In the genomic region with DNA sequence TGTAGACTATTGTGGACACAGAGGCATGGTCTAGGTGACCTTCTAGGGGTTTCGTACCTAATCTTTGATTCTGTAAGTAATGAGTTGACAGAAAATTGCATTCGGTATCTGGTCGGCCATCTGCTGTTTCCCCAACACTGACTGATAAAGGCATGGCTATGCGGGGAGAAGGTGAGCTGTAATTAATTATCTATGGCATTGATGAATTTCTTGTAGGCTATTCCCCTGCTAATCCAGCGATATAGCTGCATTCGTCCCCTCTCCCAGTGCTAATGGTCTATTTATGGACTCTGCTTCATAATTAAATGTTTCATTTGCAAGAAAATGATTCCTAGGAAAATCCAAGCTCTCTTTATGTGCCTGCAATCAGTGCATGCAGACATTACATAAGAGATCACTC, we compare ENCODE assay signal across 21 mouse cellular contexts.
DNase-seq lines count a peak whose midpoint lies in the region; ATAC-seq and TF ChIP-seq lines count a peak whose summit lies in the region.
"Had no signal": no experiment of that assay in that cellular context is flagged by ENCODE, and none has a peak within 500 bp of the region (broad histone marks: within the 10 kb centered on the region; RNA-seq: fewer than 3 reads in every experiment).

No protein-coding gene starts in this region.

- no peak for TF ChIP-seq CTCF in brain, embryonic 14.5 days (IDR thresholded peaks at IDR 0.05; ENCODE audit: borderline replicate concordance, extremely low read depth, insufficient read depth, insufficient read length)

- no peak overlapping the region for H3K4me2 ChIP-seq in hindbrain, embryonic 13.5 days
- no peak overlapping the region for H3K4me2 ChIP-seq in midbrain, embryonic 14.5 days (ENCODE audit: low read length)
- no peak overlapping the region for H3K4me2 ChIP-seq in neural tube, embryonic 14.5 days (ENCODE audit: low read depth, low read length)
- H3K4me2 ChIP-seq: embryonic facial prominence, embryonic 15.5 days; heart, embryonic 12.5 days; liver, embryonic 13.5 days; lung, embryonic 14.5 days had no signal

- H3K36me3 ChIP-seq in hindbrain, embryonic 13.5 days, result no peaks in the 10 kb centered on the region
- H3K36me3 ChIP-seq in midbrain, embryonic 14.5 days (ENCODE audit: control insufficient read depth, insufficient read depth, low read length), result no peaks in the 10 kb centered on the region
- H3K36me3 ChIP-seq in neural tube, embryonic 14.5 days (ENCODE audit: control insufficient read depth, insufficient read depth, low read length), result no peaks in the 10 kb centered on the region
- H3K36me3 ChIP-seq: embryonic facial prominence, embryonic 15.5 days; heart, embryonic 12.5 days; liver, embryonic 13.5 days had no signal

- H3K27ac ChIP-seq in hindbrain, embryonic 13.5 days, result peak overlapping the region; percentile 80
- H3K27ac ChIP-seq in midbrain, embryonic 14.5 days (replicated peaks; ENCODE audit: low read depth, low read length), result peak overlapping the region; percentile 55; the same call in 1 of the 2 replicates
- H3K27ac ChIP-seq in neural tube, embryonic 14.5 days (ENCODE audit: low read depth, low read length), result no peak overlapping the region
- H3K27ac ChIP-seq: embryonic facial prominence, embryonic 15.5 days; left cerebral cortex, adult 2 months; liver, embryonic 13.5 days had no signal

- WGBS in hindbrain, embryonic 13.5 days, result 34% methylated on average over 6 of the region's 6 CpGs
- 50% methylated on average over 6 of the region's 6 CpGs for WGBS in midbrain, embryonic 14.5 days
- 33% methylated on average over 6 of the region's 6 CpGs for WGBS in neural tube, embryonic 14.5 days

- peaks cover 20% of the 10 kb centered on the region for H3K4me1 ChIP-seq in hindbrain, embryonic 13.5 days (replicated peaks)
- peaks cover 7% of the 10 kb centered on the region; the same call in 1 of the 2 replicates for H3K4me1 ChIP-seq in midbrain, embryonic 14.5 days (ENCODE audit: control insufficient read depth, insufficient read depth, low read length)
- peaks cover 8% of the 10 kb centered on the region; the same call in 1 of the 2 replicates for H3K4me1 ChIP-seq in neural tube, embryonic 14.5 days (ENCODE audit: control insufficient read depth, insufficient read depth, low read length)
- H3K4me1 ChIP-seq: embryonic facial prominence, embryonic 15.5 days; heart, embryonic 12.5 days; liver, embryonic 13.5 days had no signal

- H3K9me3 ChIP-seq in hindbrain, embryonic 13.5 days, result no peaks in the 10 kb centered on the region
- H3K9me3 ChIP-seq in midbrain, embryonic 14.5 days (ENCODE audit: control insufficient read depth, low read length), result no peaks in the 10 kb centered on the region
- H3K9me3 ChIP-seq in neural tube, embryonic 14.5 days (ENCODE audit: control insufficient read depth, low read length), result no peaks in the 10 kb centered on the region
- H3K9me3 ChIP-seq: embryonic facial prominence, embryonic 15.5 days; heart, embryonic 12.5 days; liver, embryonic 13.5 days had no signal

- no peaks in the 10 kb centered on the region for H3K27me3 ChIP-seq in hindbrain, embryonic 13.5 days
- H3K27me3 ChIP-seq in midbrain, embryonic 14.5 days (ENCODE audit: control insufficient read depth, insufficient read depth, low read length), result no peaks in the 10 kb centered on the region
- H3K27me3 ChIP-seq in neural tube, embryonic 14.5 days (ENCODE audit: control insufficient read depth, insufficient read depth, low read length), result no peaks in the 10 kb centered on the region
- H3K27me3 ChIP-seq: embryonic facial prominence, embryonic 15.5 days; heart, embryonic 12.5 days; liver, embryonic 13.5 days had no signal

- H3K4me3 ChIP-seq in hindbrain, embryonic 13.5 days, result no peak overlapping the region
- no peak overlapping the region for H3K4me3 ChIP-seq in midbrain, embryonic 14.5 days (replicated peaks; ENCODE audit: low read depth, low read length)
- no peak overlapping the region for H3K4me3 ChIP-seq in neural tube, embryonic 14.5 days (ENCODE audit: low read depth, low read length)
- H3K4me3 ChIP-seq: embryonic facial prominence, embryonic 15.5 days; heart, embryonic 12.5 days; left cerebral cortex, adult 2 months; liver, embryonic 13.5 days had no signal

- no peak for TF ChIP-seq POLR2A in brain, embryonic 14.5 days (IDR thresholded peaks at IDR 0.05; ENCODE audit: borderline replicate concordance, extremely low read depth, insufficient read depth, insufficient read length, poor library complexity, severe bottlenecking)

- H3K9ac ChIP-seq in hindbrain, embryonic 13.5 days, result no peak overlapping the region
- no peak overlapping the region for H3K9ac ChIP-seq in midbrain, embryonic 14.5 days (replicated peaks; ENCODE audit: low read length)
- H3K9ac ChIP-seq in neural tube, embryonic 14.5 days (replicated peaks; ENCODE audit: low read depth, low read length), result no peak overlapping the region
- H3K9ac ChIP-seq: embryonic facial prominence, embryonic 15.5 days; forebrain, postnatal 0 days; heart, embryonic 12.5 days; liver, embryonic 13.5 days; lung, embryonic 14.5 days had no signal

- peak; percentile 80 for ATAC-seq in hindbrain, embryonic 13.5 days (ENCODE audit: low FRiP score)
- no peak for ATAC-seq in midbrain, embryonic 14.5 days (ENCODE audit: low FRiP score, low TSS enrichment)
- ATAC-seq in neural tube, embryonic 14.5 days (ENCODE audit: low read depth), result peak; percentile 82
- ATAC-seq: forebrain, postnatal 0 days had no signal

- peak; percentile 28 for DNase-seq in brain, embryonic 14.5 days (ENCODE audit: low read depth)
- peak; percentile 34 for DNase-seq in midbrain, embryonic 14.5 days
- no peak for DNase-seq in yolk sac, embryonic 10.5 days (ENCODE audit: low spot score)
- no peak for DNase-seq in cerebellum, postnatal 10 days
- no peak for DNase-seq in right cerebral cortex, adult 18-20 months
- DNase-seq: adrenal gland, adult 8-10 months; cerebellum, adult 8-10 months; forebrain, postnatal 0 days; gastrocnemius, postnatal 25 days; heart, adult 18-20 months; heart, postnatal 10 days; kidney, adult 2 months; kidney, postnatal 10 days; liver, embryonic 13.5 days; lung, embryonic 14.5 days; right cerebral cortex, postnatal 25 days had no signal

Comparison
In these comparisons a context has a peak if more than half of its experiments do, and no peak if none do; other contexts are left out.
1. DNase-seq: peak in brain, embryonic 14.5 days (single experiment) and midbrain, embryonic 14.5 days (single experiment); none in yolk sac, embryonic 10.5 days (single experiment), cerebellum, postnatal 10 days (0 of 2) and right cerebral cortex, adult 18-20 months (single experiment).